Mouse (Mus musculus): ENCODE results near the gene Syt7. TPM values are rescaled to one million over a fixed set of nuclear protein-coding genes. Genes with fewer than 3 reads are reported as not detected.

Gene Syt7
- polyA plus RNA-seq, 1 experiment = 10.9 TPM

DNA sequence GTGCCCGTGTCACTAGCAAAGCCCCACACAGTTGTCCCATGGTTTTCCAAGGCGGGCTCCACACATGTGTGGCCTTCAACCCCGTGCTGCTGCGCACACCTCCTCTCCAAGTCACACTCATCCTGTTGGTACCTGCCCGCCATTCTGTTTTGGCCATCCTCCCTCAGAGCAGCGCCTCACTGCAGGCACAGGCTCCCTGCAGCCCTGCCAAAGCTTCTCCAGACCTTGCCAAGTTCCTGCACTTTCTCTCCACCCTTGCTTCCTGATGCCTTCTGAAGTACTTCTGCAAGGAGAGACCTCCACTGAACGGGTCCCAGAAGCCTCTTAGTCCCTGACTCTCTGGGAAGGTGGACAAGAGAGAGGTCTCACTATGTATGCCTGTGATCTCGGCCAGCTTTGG, 40.5 kb downstream of the Syt7 start:
- whole genome bisulfite sequencing = 52% methylated on average over 8 of the region's 8 CpGs
- no peak for TF ChIP-seq POLR2A (IDR thresholded peaks at IDR 0.05; ENCODE audit: borderline replicate concordance, extremely low read depth, low read depth, low read length)
- no peak for TF ChIP-seq CTCF (IDR thresholded peaks at IDR 0.05; ENCODE audit: insufficient read depth, low read length)
- Histone ChIP-seq H3K4me3 (replicated peaks; ENCODE audit: extremely low read depth, low read depth, low read length) (no peak overlapping the region), H3K4me1 (ENCODE audit: control insufficient read depth, insufficient read depth, low read length) (no peaks in the 10 kb centered on the region)
- DNase-seq = no peak

DNA sequence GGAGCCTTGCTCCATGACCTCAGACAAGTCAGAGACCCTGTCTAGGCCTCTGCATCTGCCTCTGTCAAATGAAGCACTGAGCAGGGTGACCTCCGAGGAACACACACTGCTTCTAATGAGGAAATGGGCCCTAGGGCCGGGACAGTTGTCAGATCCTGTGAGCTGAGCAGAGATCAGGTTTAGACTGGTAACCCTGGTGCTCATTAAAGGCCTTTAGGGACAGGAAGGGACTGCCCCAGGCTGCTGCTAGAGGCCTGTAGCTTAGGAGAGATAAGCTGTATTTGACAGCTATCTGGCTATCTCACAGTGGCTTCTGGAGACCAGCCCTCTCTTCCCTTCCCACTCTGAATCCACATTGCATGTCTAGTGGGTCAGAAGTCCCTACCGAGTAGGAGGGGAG, 42.5 kb downstream of the Syt7 start:
- WGBS = 49% methylated on average over 3 of the region's 3 CpGs
- TF ChIP-seq CTCF (IDR thresholded peaks at IDR 0.05; ENCODE audit: insufficient read depth, low read length) (no peak), POLR2A (IDR thresholded peaks at IDR 0.05; ENCODE audit: borderline replicate concordance, extremely low read depth, low read depth, low read length) (no peak)
- no peak for DNase-seq
- Histone ChIP-seq H3K4me3 (replicated peaks; ENCODE audit: extremely low read depth, low read depth, low read length) (no peak overlapping the region), H3K4me1 (ENCODE audit: control insufficient read depth, insufficient read depth, low read length) (no peaks in the 10 kb centered on the region)

DNA sequence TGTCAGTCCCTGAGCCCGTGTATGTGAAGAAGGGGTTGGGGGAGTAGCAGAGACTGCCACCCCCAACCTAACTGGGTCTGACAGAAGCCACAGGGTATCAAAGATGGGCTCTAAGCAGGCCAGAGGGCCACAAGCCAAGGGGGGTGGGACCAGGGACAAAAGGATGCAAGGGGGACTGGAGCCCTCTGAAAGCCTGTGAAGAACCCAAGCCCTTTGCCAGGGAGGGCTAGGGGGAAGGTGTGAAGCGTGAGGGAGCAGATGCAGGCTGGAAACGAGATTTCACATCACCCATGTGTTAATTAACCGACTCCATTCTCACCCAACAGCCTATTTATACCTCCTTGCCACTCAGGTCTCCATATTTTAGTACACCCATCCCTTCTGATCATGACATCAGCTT, 43.0 kb downstream of the Syt7 start:
- no peak for TF ChIP-seq POLR2A (IDR thresholded peaks at IDR 0.05; ENCODE audit: borderline replicate concordance, extremely low read depth, low read depth, low read length)
- no peak for TF ChIP-seq CTCF (IDR thresholded peaks at IDR 0.05; ENCODE audit: insufficient read depth, low read length)
- no peak for DNase-seq
- 75% methylated on average over 4 of the region's 4 CpGs for whole genome bisulfite sequencing

DNA sequence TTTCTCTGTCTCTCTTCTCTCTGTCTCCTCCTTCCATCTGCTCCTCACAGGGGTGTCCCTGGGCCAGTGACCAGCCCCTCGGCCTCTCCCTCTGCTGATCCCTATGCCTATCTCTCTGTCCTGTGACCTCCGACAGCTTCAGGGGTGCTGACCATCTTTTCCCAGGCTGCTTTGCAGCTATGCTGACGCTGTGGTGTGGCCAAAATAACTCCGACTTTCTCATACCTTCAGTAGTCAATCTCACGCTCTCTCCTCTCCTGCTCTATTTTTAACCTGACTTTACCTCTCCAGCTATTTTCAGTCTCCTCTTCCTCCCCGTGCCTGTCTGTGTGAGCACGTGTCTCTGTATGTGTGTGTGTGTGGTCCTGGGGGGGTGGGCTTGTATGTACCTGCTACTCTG, 44.3 kb downstream of the Syt7 start:
- WGBS = 66% methylated on average over 7 of the region's 7 CpGs
- H3K4me3 ChIP-seq (replicated peaks; ENCODE audit: extremely low read depth, low read depth, low read length) = no peak overlapping the region
- DNase-seq = no peak

More for the DNA sequence above, 43.0 kb downstream of the Syt7 start:
- Histone ChIP-seq H3K4me1 (ENCODE audit: control insufficient read depth, insufficient read depth, low read length) (no peaks in the 10 kb centered on the region), H3K4me3 (replicated peaks; ENCODE audit: extremely low read depth, low read depth, low read length) (no peak overlapping the region)

DNA sequence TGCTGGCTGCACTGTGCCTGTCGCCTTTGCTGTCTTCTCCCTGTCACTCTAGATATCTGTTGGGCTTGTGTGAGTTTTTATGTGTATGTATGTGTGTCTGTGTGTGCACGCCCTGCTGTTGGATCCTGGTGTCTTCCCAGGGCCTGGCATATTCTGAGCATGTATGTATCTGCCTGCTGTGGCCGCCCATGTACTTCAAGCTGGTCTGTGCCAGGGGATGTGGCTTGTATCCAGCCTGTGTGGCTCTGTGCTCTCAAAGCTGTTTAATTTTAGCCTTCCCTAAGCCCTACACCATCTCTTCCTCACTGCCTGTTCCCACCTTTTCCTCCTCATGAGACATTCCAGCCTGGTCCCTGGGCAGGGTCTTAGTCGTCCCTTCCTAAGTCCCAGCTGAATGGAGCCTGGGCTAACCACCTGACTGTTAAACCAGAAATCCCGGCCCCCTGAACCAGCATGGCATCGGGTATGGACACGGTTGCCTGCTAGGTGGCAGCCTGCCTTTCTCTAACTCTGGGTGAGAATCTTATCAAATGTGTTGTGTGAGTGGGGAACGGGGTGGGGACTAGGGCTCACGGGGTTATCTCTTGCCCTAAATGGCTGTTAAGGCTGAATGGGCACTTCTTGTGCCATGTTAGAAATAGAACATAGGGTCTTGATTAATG, 45.1 kb downstream of the Syt7 start:
- DNase-seq = no peak
- WGBS = 56% methylated on average over 9 of the region's 9 CpGs
- TF ChIP-seq CTCF (IDR thresholded peaks at IDR 0.05; ENCODE audit: insufficient read depth, low read length) (no peak), POLR2A (IDR thresholded peaks at IDR 0.05; ENCODE audit: borderline replicate concordance, extremely low read depth, low read depth, low read length) (no peak)
- H3K4me3 ChIP-seq (replicated peaks; ENCODE audit: extremely low read depth, low read depth, low read length) = no peak overlapping the region
- H3K4me1 ChIP-seq (ENCODE audit: control insufficient read depth, insufficient read depth, low read length) = no peaks in the 10 kb centered on the region

More for the DNA sequence above, 44.3 kb downstream of the Syt7 start:
- TF ChIP-seq CTCF (IDR thresholded peaks at IDR 0.05; ENCODE audit: insufficient read depth, low read length) (no peak), POLR2A (IDR thresholded peaks at IDR 0.05; ENCODE audit: borderline replicate concordance, extremely low read depth, low read depth, low read length) (no peak)
- H3K4me1 ChIP-seq (ENCODE audit: control insufficient read depth, insufficient read depth, low read length) = no peaks in the 10 kb centered on the region

DNA sequence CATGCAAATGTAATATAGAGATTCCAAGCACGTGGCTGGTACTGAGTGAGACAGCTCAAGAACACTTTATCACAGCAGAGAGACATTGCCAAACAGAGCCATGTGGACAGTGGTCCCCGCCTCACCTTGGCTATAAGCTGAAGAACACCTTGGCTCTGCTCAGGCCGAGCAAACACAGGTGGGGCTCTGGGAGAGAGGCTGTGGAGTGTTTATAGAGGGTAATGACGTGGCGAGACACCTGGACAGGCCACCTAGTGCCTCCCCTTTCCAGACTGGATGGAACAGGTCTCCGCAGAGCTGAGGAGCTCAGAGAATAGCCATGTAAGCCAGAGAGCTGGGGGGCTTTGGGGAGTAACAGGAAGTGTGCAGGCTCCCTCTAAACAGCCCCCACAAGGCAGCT, 46.0 kb downstream of the Syt7 start:
- Histone ChIP-seq H3K4me3 (replicated peaks; ENCODE audit: extremely low read depth, low read depth, low read length) (no peak overlapping the region), H3K4me1 (ENCODE audit: control insufficient read depth, insufficient read depth, low read length) (no peaks in the 10 kb centered on the region)
- DNase-seq = peak; percentile 57
- 57% methylated on average over 6 of the region's 6 CpGs for WGBS
- TF ChIP-seq POLR2A (IDR thresholded peaks at IDR 0.05; ENCODE audit: borderline replicate concordance, extremely low read depth, low read depth, low read length) (peak; percentile 7; the same call in 1 of the 2 replicates), CTCF (IDR thresholded peaks at IDR 0.05; ENCODE audit: insufficient read depth, low read length) (no peak)

DNA sequence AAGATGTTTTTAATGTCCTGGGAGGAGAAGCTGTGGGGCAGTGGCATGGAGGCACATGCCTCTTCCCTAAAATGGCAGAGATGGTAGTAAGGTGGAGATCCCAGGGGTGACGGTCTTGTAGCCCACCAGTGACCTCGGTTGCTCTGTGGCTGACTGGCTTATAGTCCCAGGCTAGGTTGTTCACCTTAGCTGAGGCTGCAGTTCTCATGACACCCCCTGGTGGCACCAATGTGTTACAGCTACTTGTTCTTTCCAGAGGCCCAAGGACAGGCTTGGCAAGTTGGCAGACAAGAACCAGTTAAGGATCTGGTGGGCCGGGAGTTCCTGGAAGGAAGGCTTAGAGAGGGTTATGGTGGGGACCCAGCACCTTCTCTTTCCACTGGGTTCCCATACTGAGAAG, 47.0 kb downstream of the Syt7 start:
- TF ChIP-seq POLR2A (IDR thresholded peaks at IDR 0.05; ENCODE audit: borderline replicate concordance, extremely low read depth, low read depth, low read length) (no peak), CTCF (IDR thresholded peaks at IDR 0.05; ENCODE audit: insufficient read depth, low read length) (peak; percentile 83)
- Histone ChIP-seq H3K4me1 (ENCODE audit: control insufficient read depth, insufficient read depth, low read length) (no peaks in the 10 kb centered on the region), H3K4me3 (replicated peaks; ENCODE audit: extremely low read depth, low read depth, low read length) (peak overlapping the region; percentile 17)
- DNase-seq = peak; percentile 64
- 31% methylated on average over 3 of the region's 3 CpGs for WGBS

DNA sequence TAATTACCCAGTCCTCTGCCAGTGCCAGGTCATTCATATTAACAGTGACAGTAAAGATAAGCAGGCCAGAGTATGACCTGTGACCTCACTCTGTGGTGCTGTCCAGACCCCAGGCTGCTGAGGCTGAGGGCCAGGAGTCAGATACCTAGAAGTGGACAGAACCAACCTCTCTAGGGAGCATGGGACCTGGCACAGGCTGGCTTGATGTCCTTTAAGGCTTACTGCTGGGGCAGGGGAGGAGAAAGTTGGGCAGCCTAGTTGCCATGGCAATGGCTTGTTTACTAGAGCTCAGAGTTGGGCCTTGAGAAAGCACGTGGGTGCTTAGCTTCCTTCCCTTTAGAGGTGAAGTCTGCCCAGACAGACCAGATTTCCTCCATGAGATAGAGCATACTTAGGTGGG, 47.8 kb downstream of the Syt7 start:
- no peak for DNase-seq
- Histone ChIP-seq H3K4me1 (ENCODE audit: control insufficient read depth, insufficient read depth, low read length) (no peaks in the 10 kb centered on the region), H3K4me3 (replicated peaks; ENCODE audit: extremely low read depth, low read depth, low read length) (no peak overlapping the region)
- TF ChIP-seq CTCF (IDR thresholded peaks at IDR 0.05; ENCODE audit: insufficient read depth, low read length) (no peak), POLR2A (IDR thresholded peaks at IDR 0.05; ENCODE audit: borderline replicate concordance, extremely low read depth, low read depth, low read length) (no peak)
- WGBS = 24% methylated on average over 1 of the region's 1 CpGs

DNA sequence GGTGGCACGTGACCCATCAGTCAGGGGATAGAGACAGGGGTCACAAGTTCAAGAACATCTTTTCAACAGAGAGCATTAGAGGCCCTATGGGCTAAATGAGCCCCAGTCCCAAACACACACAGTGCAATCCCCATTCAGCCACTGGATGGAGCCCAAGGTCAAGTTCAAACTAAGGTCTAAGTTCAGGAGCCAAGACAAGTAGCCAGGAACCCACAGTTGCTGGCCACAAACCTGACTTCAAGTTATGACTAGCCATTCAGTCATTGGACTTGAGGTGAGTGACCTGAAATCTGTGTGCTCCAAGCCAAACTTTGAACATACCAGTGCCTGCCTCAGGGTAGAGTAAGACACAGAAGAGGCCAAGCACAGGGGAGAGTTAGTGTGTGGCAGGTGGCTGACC, 48.6 kb downstream of the Syt7 start:
- Histone ChIP-seq H3K4me3 (replicated peaks; ENCODE audit: extremely low read depth, low read depth, low read length) (no peak overlapping the region), H3K4me1 (ENCODE audit: control insufficient read depth, insufficient read depth, low read length) (no peaks in the 10 kb centered on the region)
- TF ChIP-seq CTCF (IDR thresholded peaks at IDR 0.05; ENCODE audit: insufficient read depth, low read length) (no peak), POLR2A (IDR thresholded peaks at IDR 0.05; ENCODE audit: borderline replicate concordance, extremely low read depth, low read depth, low read length) (no peak)
- DNase-seq = peak; percentile 29
- 46% methylated on average over 1 of the region's 1 CpGs for WGBS

DNA sequence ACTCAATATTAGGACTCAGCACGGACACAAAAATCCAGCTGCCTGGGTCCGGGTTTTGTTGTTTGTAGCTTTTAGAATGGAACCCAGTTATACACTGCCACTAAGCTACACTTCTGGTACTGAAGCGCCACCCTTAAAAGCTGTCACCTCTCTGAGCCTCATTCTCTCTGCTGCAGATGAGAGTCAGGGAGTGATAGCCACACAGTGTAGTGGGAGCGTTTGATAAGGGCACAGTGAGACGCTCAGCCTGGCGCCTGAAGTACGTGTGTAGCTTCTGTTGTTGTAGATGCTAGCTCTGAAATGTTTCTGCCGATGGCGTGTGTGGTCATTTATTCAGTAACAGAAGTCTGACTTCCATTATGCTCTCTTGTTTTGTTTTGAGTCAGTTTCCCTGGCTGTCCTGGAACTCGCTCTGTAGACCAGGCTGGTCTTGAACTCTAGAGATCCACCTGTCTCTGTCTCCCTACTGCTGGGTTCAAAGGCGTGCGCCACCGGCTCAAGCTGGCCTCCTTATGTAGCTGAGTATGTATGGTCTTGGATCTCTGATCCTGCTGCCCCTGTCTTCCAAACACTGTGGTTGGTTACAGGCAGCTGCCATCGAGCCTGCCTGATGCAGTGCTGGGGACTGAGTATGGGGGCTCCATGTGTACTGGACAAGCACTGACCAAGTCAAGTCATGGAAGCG, 55.9 kb downstream of the Syt7 start:
- DNase-seq = no peak
- Histone ChIP-seq H3K4me1 (ENCODE audit: control insufficient read depth, insufficient read depth, low read length) (no peaks in the 10 kb centered on the region), H3K4me3 (replicated peaks; ENCODE audit: extremely low read depth, low read depth, low read length) (no peak overlapping the region)
- WGBS = 88% methylated on average over 15 of the region's 15 CpGs
- no peak for TF ChIP-seq CTCF (IDR thresholded peaks at IDR 0.05; ENCODE audit: insufficient read depth, low read length)
